Mouse (Mus musculus) MEL (cell line): Measurements from ENCODE around the gene Tnfrsf1b.

ENCODE experiments used
- CTCF ChIP-seq, 3 experiments: IDR thresholded peaks in 2 of 3; conservative IDR thresholded peaks in 1 of 3; 2 replicates each; pipeline ENCODE4 v1.5.1; 2011 to 2012; ENCODE audit warnings: low read length in 3 of 3, low read depth in 2 of 3, mild to moderate bottlenecking in 2 of 3, improper control_type of control experiment in 1 of 3, inconsistent platforms in 1 of 3, mixed read lengths in 1 of 3, moderate library complexity in 1 of 3; ENCODE audit not compliant: control insufficient read depth in 1 of 3, insufficient read depth in 1 of 3, poor library complexity in 1 of 3, severe bottlenecking in 1 of 3
- GATA1 ChIP-seq: IDR thresholded peaks from 2 replicates; pipeline ENCODE4 v1.6.1; 2011; ENCODE audit warnings: low read depth, low read length, improper control_type of control experiment
- POLR2A ChIP-seq, 2 experiments: IDR thresholded peaks; 2 replicates each; pipeline ENCODE4 v1.6.1; 2011 to 2012; ENCODE audit warnings: low read length in 2 of 2, mild to moderate bottlenecking in 2 of 2, control low read depth in 1 of 2, improper control_type of control experiment in 1 of 2, low read depth in 1 of 2, moderate library complexity in 1 of 2; ENCODE audit not compliant: control insufficient read depth in 1 of 2, insufficient read depth in 1 of 2, poor library complexity in 1 of 2
- POLR2AphosphoS5 ChIP-seq: IDR thresholded peaks from 2 replicates; pipeline ENCODE4 v1.6.1; 2012; ENCODE audit warnings: low read depth, borderline replicate concordance, mild to moderate bottlenecking, inconsistent platforms, low read length, moderate library complexity, mixed read lengths

GRCm38 (mm10) chr4:145284675-145285074 is 38.0 kb upstream of the Tnfrsf1b start:
- no peak for TF ChIP-seq GATA1
- TF ChIP-seq POLR2AphosphoS5: no peak
- TF ChIP-seq CTCF (IDR thresholded peaks at IDR 0.05 in 2 of 3, conservative IDR thresholded peaks at IDR 0.05 in 1 of 3; ENCODE audit: control insufficient read depth in 1 of 3, insufficient read depth in 1 of 3, low read depth in 2 of 3, low read length in 3 of 3, poor library complexity in 1 of 3, severe bottlenecking in 1 of 3): no peak
- no peak for TF ChIP-seq POLR2A (IDR thresholded peaks at IDR 0.05; ENCODE audit: control insufficient read depth in 1 of 2, insufficient read depth in 1 of 2, low read depth in 1 of 2, low read length in 2 of 2, poor library complexity in 1 of 2)
